Mouse (Mus musculus) B cell, adult 67 days (primary cell): Measurements from ENCODE around the gene Chst7. TPM values are rescaled to one million over a fixed set of nuclear protein-coding genes. Genes with fewer than 3 reads are reported as not detected.

Experiments
- total RNA-seq, 2 experiments: library from RNA; stranded (reverse); gene quantifications; 4 replicates each; pipeline ENCODE4 v1.2.4; 2023

The Chst7 gene
- total RNA-seq: under 1 TPM; 0.46 to 0.50 TPM

GRCm38 (mm10) chrX:20059381-20059971, at the start of gene Chst7:
Gene Chst7, plus strand, starts transcription at chrX:20059560.

Other genes starting within 250 kb of the Chst7 start
- gene Slc9a7, start 232.2 kb downstream of the Chst7 start, total RNA-seq: 100 to 1,000 TPM; 103 to 146 TPM